Mouse (Mus musculus) C2C12 (cell line): Measurements from ENCODE around the gene Ifnar2. TPM values are rescaled to one million over a fixed set of nuclear protein-coding genes. Genes with fewer than 3 reads are reported as not detected.

ENCODE experiments used
- H3K27me3 ChIP-seq: one replicate; pipeline ENCODE4 v1.6.1; 2011; ENCODE audit not compliant: control insufficient read depth, insufficient read depth, insufficient read length
- H3K36me3 ChIP-seq: one replicate; pipeline ENCODE4 v1.6.1; 2011; ENCODE audit not compliant: control insufficient read depth, insufficient read depth
- H3K4me3 ChIP-seq: one replicate; pipeline ENCODE4 v1.5.1; 2011; ENCODE audit warnings: mild to moderate bottlenecking, control low read depth; ENCODE audit not compliant: poor library complexity, insufficient read depth, severe bottlenecking
- H3K79me2 ChIP-seq: one replicate; pipeline ENCODE4 v1.6.1; 2011; ENCODE audit not compliant: control insufficient read depth, insufficient read depth
- H3K79me3 ChIP-seq: one replicate; pipeline ENCODE4 v1.6.1; 2011; ENCODE audit warnings: low read depth, control low read depth
- H3ac ChIP-seq: one replicate; pipeline ENCODE3; 2011; ENCODE audit warnings: low read depth; ENCODE audit not compliant: control insufficient read depth, insufficient read length
- CEBPB ChIP-seq: IDR thresholded peaks from one replicate; pipeline ENCODE4 v1.6.1; 2011; ENCODE audit warnings: low read depth, mild to moderate bottlenecking, control low read depth, moderate library complexity
- CTCF ChIP-seq: IDR thresholded peaks from one replicate; pipeline ENCODE4 v1.5.1; 2011; ENCODE audit not compliant: control insufficient read depth, insufficient read depth, insufficient read length
- FOSL1 ChIP-seq: IDR thresholded peaks from one replicate; pipeline ENCODE4 v1.8.0; 2011; ENCODE audit warnings: mild to moderate bottlenecking, low read length; ENCODE audit not compliant: poor library complexity, insufficient read depth, severe bottlenecking
- MAX ChIP-seq: IDR thresholded peaks from one replicate; pipeline ENCODE4 v1.6.1; 2011; ENCODE audit warnings: mild to moderate bottlenecking, control low read depth
- MYOD1 ChIP-seq: IDR thresholded peaks from one replicate; pipeline ENCODE4 v1.6.1; 2011; ENCODE audit warnings: low read depth; ENCODE audit not compliant: control insufficient read depth, insufficient read length
- MYOG ChIP-seq: IDR thresholded peaks from one replicate; pipeline ENCODE4 v1.6.1; 2011; ENCODE audit not compliant: control insufficient read depth, insufficient read length; ENCODE audit errors: extremely low read depth
- USF1 ChIP-seq: IDR thresholded peaks from one replicate; pipeline ENCODE4 v1.6.1; 2011; ENCODE audit warnings: low read depth, mild to moderate bottlenecking, control low read depth, moderate library complexity
- polyA plus RNA-seq: library from polyadenylated mRNA; unstranded; fragments of >200 nt; fragmentation: generic; extraction: Trizol; gene quantifications from one replicate; pipeline ENCODE4 v1.2.1, GENCODE M21; 2012; ENCODE audit warnings: missing spikeins

Ifnar2 gene
- polyA plus RNA-seq, 1 experiment = 22.3 TPM

DNA sequence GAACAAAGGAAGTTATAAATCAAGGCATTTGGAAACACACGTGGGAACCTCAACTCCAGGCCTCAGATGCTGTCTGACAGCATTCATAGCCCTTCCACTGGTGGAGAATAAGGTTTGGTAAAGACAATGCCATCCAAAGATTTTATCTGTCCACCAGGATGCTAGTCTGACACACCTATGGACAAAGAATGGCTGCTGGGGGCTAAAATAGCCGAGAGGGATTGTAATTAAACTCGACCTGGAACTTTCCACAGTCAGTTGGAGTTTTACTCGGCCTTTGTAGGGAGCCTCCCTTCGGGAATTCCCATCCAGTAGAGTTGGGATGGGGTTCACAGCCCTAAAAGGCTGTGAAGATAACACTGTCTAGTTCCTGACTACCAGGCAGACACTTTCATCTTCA is 54.9 kb downstream of the Ifnar2 start:
- Histone ChIP-seq H3K4me3 (no peak overlapping the region), H3K79me2 (no peaks in the 10 kb centered on the region), H3K79me3 (no peaks in the 10 kb centered on the region), H3K36me3 (peaks cover 11% of the 10 kb centered on the region), H3ac (no peak overlapping the region), H3K27me3 (no peaks in the 10 kb centered on the region)
- TF ChIP-seq FOSL1 = no peak
- no peak for TF ChIP-seq USF1
- TF ChIP-seq CEBPB = no peak
- TF ChIP-seq MYOD1 = no peak
- TF ChIP-seq CTCF = no peak
- TF ChIP-seq MAX = no peak
- no peak for TF ChIP-seq MYOG

- H3K27me3 ChIP-seq = peaks cover under 1% of the 10 kb centered on the region
- no peak overlapping the region for H3ac ChIP-seq
- no peaks in the 10 kb centered on the region for H3K79me2 ChIP-seq
- TF ChIP-seq MYOG (no peak), MAX (no peak), CTCF (no peak), USF1 (no peak)
- H3K4me3 ChIP-seq = no peak overlapping the region
- peaks cover 11% of the 10 kb centered on the region for H3K36me3 ChIP-seq
- no peaks in the 10 kb centered on the region for H3K79me3 ChIP-seq
Observed at GRCm38 (mm10) chr16:91428259-91428865, 55.8 kb downstream of the Ifnar2 start.

DNA sequence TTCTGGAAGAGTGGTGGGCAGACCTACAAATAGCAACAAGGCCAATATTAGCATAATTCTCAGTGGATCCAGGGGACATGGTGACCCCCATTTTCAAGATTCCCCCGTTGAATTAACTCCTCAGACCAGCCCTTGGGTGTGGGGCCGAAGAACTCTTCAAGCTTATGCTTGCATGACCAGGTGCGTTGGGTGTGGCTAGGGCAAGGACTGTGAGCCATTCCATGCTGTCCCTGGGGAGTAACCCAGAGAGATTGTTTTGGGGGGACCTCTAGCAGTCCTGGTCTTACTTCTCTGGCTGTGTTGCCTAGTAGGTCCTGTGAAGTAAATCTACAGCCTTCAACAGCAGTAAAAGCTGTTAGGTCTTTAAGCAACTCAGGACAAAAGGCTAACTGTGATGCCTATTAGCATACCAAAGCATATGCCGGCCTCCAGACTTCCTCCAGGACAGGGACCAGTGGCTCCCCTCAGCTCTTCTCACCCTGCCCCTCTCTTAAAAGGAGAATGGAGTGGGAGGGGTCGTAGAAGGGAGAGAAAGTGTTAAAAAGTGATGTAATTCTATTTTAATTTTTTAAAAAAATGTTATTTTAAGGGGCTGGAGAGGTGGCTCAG is 60.2 kb downstream of the Ifnar2 start:
- H3K27me3 ChIP-seq = peaks cover 3% of the 10 kb centered on the region
- no peak for TF ChIP-seq USF1
- no peak for TF ChIP-seq CEBPB
- no peak for TF ChIP-seq CTCF
- TF ChIP-seq MYOG = no peak
- no peak for TF ChIP-seq FOSL1
- no peak for TF ChIP-seq MYOD1
- TF ChIP-seq MAX = no peak

GRCm38 (mm10) chr16:91433329-91433933 is 60.8 kb downstream of the Ifnar2 start:
- Histone ChIP-seq H3K79me2 (no peaks in the 10 kb centered on the region), H3K79me3 (no peaks in the 10 kb centered on the region)
- TF ChIP-seq CTCF (no peak), MYOD1 (no peak), MYOG (no peak), CEBPB (no peak), MAX (no peak), USF1 (no peak), FOSL1 (no peak)

More for the DNA sequence above, 60.2 kb downstream of the Ifnar2 start:
- H3K79me2 ChIP-seq = no peaks in the 10 kb centered on the region
- H3ac ChIP-seq = no peak overlapping the region
- H3K36me3 ChIP-seq = no peaks in the 10 kb centered on the region
- H3K79me3 ChIP-seq = no peaks in the 10 kb centered on the region
- H3K4me3 ChIP-seq = no peak overlapping the region

GRCm38 (mm10) chr16:91434119-91434518 is 61.5 kb downstream of the Ifnar2 start:
- TF ChIP-seq FOSL1 (no peak), USF1 (no peak), MYOG (no peak), MAX (no peak), CEBPB (no peak), CTCF (no peak), MYOD1 (no peak)
- Histone ChIP-seq H3K4me3 (no peak overlapping the region), H3K79me3 (no peaks in the 10 kb centered on the region), H3ac (no peak overlapping the region), H3K79me2 (no peaks in the 10 kb centered on the region), H3K36me3 (no peaks in the 10 kb centered on the region), H3K27me3 (peaks cover 7% of the 10 kb centered on the region)

More at GRCm38 (mm10) chr16:91433329-91433933, 60.8 kb downstream of the Ifnar2 start:
- H3K36me3 ChIP-seq = no peaks in the 10 kb centered on the region
- no peak overlapping the region for H3K4me3 ChIP-seq
- H3ac ChIP-seq = no peak overlapping the region
- H3K27me3 ChIP-seq = peaks cover 3% of the 10 kb centered on the region
